Mouse (Mus musculus) embryonic fibroblast, embryonic 13.5 days (primary cell): Measurements from ENCODE around the gene Snapc4.
"Not testable (repeated sequence)": the region's sequence is repeated elsewhere in the genome, so short reads cannot be mapped to it uniquely, and the experiment has no call there.

Experiments
- CTCF ChIP-seq: IDR thresholded peaks from 2 replicates; pipeline ENCODE4 v1.5.1; 2011; ENCODE audit warnings: mild to moderate bottlenecking, control low read depth, low read length, moderate library complexity, borderline replicate concordance; ENCODE audit not compliant: insufficient read depth
- POLR2A ChIP-seq: IDR thresholded peaks from 2 replicates; pipeline ENCODE4 v1.6.1; 2011; ENCODE audit warnings: low read depth, mild to moderate bottlenecking, control low read depth, low read length, moderate library complexity

GRCm38 (mm10) chr2:26380871-26381270 lies 418 bp upstream of the Snapc4 start:
- not testable (repeated sequence) for TF ChIP-seq POLR2A, CTCF
